Mouse (Mus musculus): ENCODE measurements around the gene Lrch1. TPM values are rescaled to one million over a fixed set of nuclear protein-coding genes. Genes with fewer than 3 reads are reported as not detected.
A peak's percentile ranks its signal among the peaks of the same experiment; 100 is the strongest.

Gene Lrch1
- polyA plus RNA-seq, 1 experiment from 2014 or later = 8.2 TPM

- H3K9ac ChIP-seq (replicated peaks) = no peak overlapping the region
- H3K36me3 ChIP-seq = no peaks in the 10 kb centered on the region
- no peak for ATAC-seq (ENCODE audit: low FRiP score, low read depth)
- H3K9me3 ChIP-seq = no peaks in the 10 kb centered on the region
- no peaks in the 10 kb centered on the region for H3K27me3 ChIP-seq
- H3K4me2 ChIP-seq (replicated peaks) = no peak overlapping the region
- H3K4me1 ChIP-seq = no peaks in the 10 kb centered on the region
- 88% methylated on average over 5 of the region's 5 CpGs for WGBS
- H3K4me3 ChIP-seq = no peak overlapping the region
- no peak overlapping the region for H3K27ac ChIP-seq (replicated peaks)
Observed at GRCm38 (mm10) chr14:74972687-74973086, 25.0 kb upstream of the Lrch1 start.

- WGBS = 70% methylated on average over 3 of the region's 3 CpGs
- no peaks in the 10 kb centered on the region for H3K36me3 ChIP-seq
- no peak overlapping the region for H3K27ac ChIP-seq (replicated peaks)
- no peak for ATAC-seq (ENCODE audit: low FRiP score, low read depth)
- no peaks in the 10 kb centered on the region for H3K4me1 ChIP-seq
- no peaks in the 10 kb centered on the region for H3K27me3 ChIP-seq
- no peak overlapping the region for H3K4me2 ChIP-seq (replicated peaks)
- no peak overlapping the region for H3K9ac ChIP-seq (replicated peaks)
- no peak overlapping the region for H3K4me3 ChIP-seq
- no peaks in the 10 kb centered on the region for H3K9me3 ChIP-seq
Observed at GRCm38 (mm10) chr14:74972216-74972615, 24.5 kb upstream of the Lrch1 start.

- no peak for ATAC-seq (ENCODE audit: low FRiP score, low read depth)
- WGBS = 81% methylated on average over 3 of the region's 3 CpGs
Observed at GRCm38 (mm10) chr14:74963402-74963764, 15.7 kb upstream of the Lrch1 start.

GRCm38 (mm10) chr14:74962713-74963401, 15.2 kb upstream of the Lrch1 start:
- Histone ChIP-seq H3K4me2 (replicated peaks) (no peak overlapping the region), H3K36me3 (no peaks in the 10 kb centered on the region), H3K9me3 (no peaks in the 10 kb centered on the region), H3K9ac (replicated peaks) (no peak overlapping the region), H3K27me3 (no peaks in the 10 kb centered on the region), H3K4me1 (no peaks in the 10 kb centered on the region), H3K4me3 (no peak overlapping the region), H3K27ac (replicated peaks) (no peak overlapping the region)
- no peak for ATAC-seq (ENCODE audit: low FRiP score, low read depth)
- WGBS = 88% methylated on average over 8 of the region's 8 CpGs

More at GRCm38 (mm10) chr14:74963402-74963764, 15.7 kb upstream of the Lrch1 start:
- no peak overlapping the region for H3K4me3 ChIP-seq
- no peaks in the 10 kb centered on the region for H3K27me3 ChIP-seq
- H3K36me3 ChIP-seq = no peaks in the 10 kb centered on the region
- no peaks in the 10 kb centered on the region for H3K4me1 ChIP-seq
- no peak overlapping the region for H3K4me2 ChIP-seq (replicated peaks)
- H3K27ac ChIP-seq (replicated peaks) = no peak overlapping the region
- H3K9ac ChIP-seq (replicated peaks) = no peak overlapping the region
- no peaks in the 10 kb centered on the region for H3K9me3 ChIP-seq

GRCm38 (mm10) chr14:74960568-74960967, 12.9 kb upstream of the Lrch1 start:
- ATAC-seq (ENCODE audit: low FRiP score, low read depth) = no peak

GRCm38 (mm10) chr14:74956702-74957101, 9.0 kb upstream of the Lrch1 start:
- Histone ChIP-seq H3K4me1 (no peaks in the 10 kb centered on the region), H3K27me3 (no peaks in the 10 kb centered on the region), H3K9me3 (no peaks in the 10 kb centered on the region), H3K27ac (replicated peaks) (no peak overlapping the region), H3K36me3 (no peaks in the 10 kb centered on the region), H3K4me3 (no peak overlapping the region), H3K9ac (replicated peaks) (no peak overlapping the region), H3K4me2 (replicated peaks) (no peak overlapping the region)
- WGBS = 61% methylated on average over 2 of the region's 2 CpGs
- ATAC-seq (ENCODE audit: low FRiP score, low read depth) = no peak

More at GRCm38 (mm10) chr14:74960568-74960967, 12.9 kb upstream of the Lrch1 start:
- WGBS = 89% methylated on average over 5 of the region's 5 CpGs
- Histone ChIP-seq H3K9me3 (no peaks in the 10 kb centered on the region), H3K4me3 (no peak overlapping the region), H3K36me3 (no peaks in the 10 kb centered on the region), H3K4me2 (replicated peaks) (no peak overlapping the region), H3K27me3 (no peaks in the 10 kb centered on the region), H3K27ac (replicated peaks) (no peak overlapping the region), H3K4me1 (no peaks in the 10 kb centered on the region), H3K9ac (replicated peaks) (no peak overlapping the region)

GRCm38 (mm10) chr14:74956234-74956633, 8.6 kb upstream of the Lrch1 start:
- Histone ChIP-seq H3K36me3 (no peaks in the 10 kb centered on the region), H3K4me1 (no peaks in the 10 kb centered on the region), H3K9me3 (no peaks in the 10 kb centered on the region), H3K27me3 (no peaks in the 10 kb centered on the region), H3K27ac (replicated peaks) (no peak overlapping the region), H3K4me3 (no peak overlapping the region), H3K4me2 (replicated peaks) (no peak overlapping the region), H3K9ac (replicated peaks) (no peak overlapping the region)
- WGBS = 72% methylated on average over 1 of the region's 1 CpGs
- ATAC-seq (ENCODE audit: low FRiP score, low read depth) = no peak

GRCm38 (mm10) chr14:74948426-74949240, 957 bp upstream of the Lrch1 start:
- no peak for ATAC-seq (ENCODE audit: low FRiP score, low read depth)
- peak overlapping the region; percentile 65; the same call in 1 of the 2 replicates for H3K4me2 ChIP-seq (replicated peaks)
- H3K4me1 ChIP-seq = peaks cover 12% of the 10 kb centered on the region
- H3K9me3 ChIP-seq = no peaks in the 10 kb centered on the region
- H3K9ac ChIP-seq (replicated peaks) = no peak overlapping the region
- 49% methylated on average over 14 of the region's 14 CpGs for WGBS
- H3K4me3 ChIP-seq = no peak overlapping the region
- H3K36me3 ChIP-seq = no peaks in the 10 kb centered on the region
- H3K27ac ChIP-seq (replicated peaks) = no peak overlapping the region
- no peaks in the 10 kb centered on the region for H3K27me3 ChIP-seq

GRCm38 (mm10) chr14:74948014-74948396, 329 bp upstream of the Lrch1 start:
- Histone ChIP-seq H3K4me3 (peak overlapping the region; percentile 78), H3K4me2 (replicated peaks) (peak overlapping the region; percentile 65), H3K9ac (replicated peaks) (peak overlapping the region; percentile 76), H3K36me3 (no peaks in the 10 kb centered on the region), H3K4me1 (peaks cover 12% of the 10 kb centered on the region), H3K27me3 (no peaks in the 10 kb centered on the region), H3K9me3 (no peaks in the 10 kb centered on the region), H3K27ac (replicated peaks) (peak overlapping the region; percentile 69)
- ATAC-seq (ENCODE audit: low FRiP score, low read depth) = no peak
- WGBS = 25% methylated on average over 13 of the region's 13 CpGs

- Histone ChIP-seq H3K27ac (replicated peaks) (peak overlapping the region; percentile 69), H3K4me2 (replicated peaks) (peak overlapping the region; percentile 65)
- 0% methylated on average over 56 of the region's 56 CpGs for WGBS
Observed at GRCm38 (mm10) chr14:74946751-74947375, 813 bp downstream of the Lrch1 start.

GRCm38 (mm10) chr14:74946321-74946750, 1.3 kb downstream of the Lrch1 start:
- H3K4me3 ChIP-seq = peak overlapping the region; percentile 78
- no peaks in the 10 kb centered on the region for H3K36me3 ChIP-seq
- H3K9me3 ChIP-seq = no peaks in the 10 kb centered on the region
- peaks cover 12% of the 10 kb centered on the region for H3K4me1 ChIP-seq
- ATAC-seq (ENCODE audit: low FRiP score, low read depth) = no peak; the same call in 1 of the 2 replicates
- peak overlapping the region; percentile 76; the same call in 1 of the 2 replicates for H3K9ac ChIP-seq (replicated peaks)
- H3K4me2 ChIP-seq (replicated peaks) = peak overlapping the region; percentile 65
- H3K27ac ChIP-seq (replicated peaks) = no peak overlapping the region
- WGBS = 5% methylated on average over 13 of the region's 13 CpGs
- H3K27me3 ChIP-seq = no peaks in the 10 kb centered on the region

More at GRCm38 (mm10) chr14:74946751-74947375, 813 bp downstream of the Lrch1 start:
- Histone ChIP-seq H3K9ac (replicated peaks) (peak overlapping the region; percentile 76), H3K36me3 (no peaks in the 10 kb centered on the region), H3K4me3 (peak overlapping the region; percentile 78), H3K9me3 (no peaks in the 10 kb centered on the region), H3K4me1 (peaks cover 12% of the 10 kb centered on the region), H3K27me3 (no peaks in the 10 kb centered on the region)
- peak; percentile 72 for ATAC-seq (ENCODE audit: low FRiP score, low read depth)
